Mouse (Mus musculus): ENCODE results near the gene Spock1.

The Spock1 gene

DNA sequence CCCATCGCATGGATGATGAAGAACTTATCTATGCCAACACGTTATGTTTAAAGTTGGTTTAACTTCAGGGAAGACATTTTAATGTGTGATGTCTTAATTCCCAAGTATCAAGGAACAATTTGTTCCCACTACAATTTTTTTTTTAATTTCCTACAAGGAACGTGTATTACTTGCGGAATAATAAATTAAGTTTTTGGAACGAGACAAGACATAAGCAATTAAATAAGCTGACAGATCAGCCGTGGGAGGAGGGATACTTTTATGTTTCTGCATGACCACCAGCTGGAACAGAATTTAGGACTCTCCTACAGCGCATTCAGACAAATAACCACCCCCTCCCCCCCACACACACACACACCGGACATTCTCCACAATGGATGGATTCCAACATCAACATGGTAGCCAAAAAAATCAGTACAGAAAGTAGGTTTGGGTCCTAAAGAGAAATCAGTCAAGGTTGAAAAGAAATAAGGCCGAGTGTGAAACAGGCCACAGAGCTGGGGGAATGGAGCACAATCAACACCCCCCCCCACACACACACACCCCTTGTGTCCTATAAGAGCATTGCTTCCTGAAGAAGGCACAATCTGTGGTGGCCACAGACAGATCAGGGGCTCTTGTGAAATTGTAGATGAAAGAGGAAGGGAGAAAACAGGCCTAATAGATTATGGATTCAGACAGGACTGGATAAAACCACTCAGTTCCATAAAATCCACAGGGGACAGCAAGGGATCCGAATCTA, 111.0 kb downstream of the Spock1 start:
- no peak for DNase-seq

DNA sequence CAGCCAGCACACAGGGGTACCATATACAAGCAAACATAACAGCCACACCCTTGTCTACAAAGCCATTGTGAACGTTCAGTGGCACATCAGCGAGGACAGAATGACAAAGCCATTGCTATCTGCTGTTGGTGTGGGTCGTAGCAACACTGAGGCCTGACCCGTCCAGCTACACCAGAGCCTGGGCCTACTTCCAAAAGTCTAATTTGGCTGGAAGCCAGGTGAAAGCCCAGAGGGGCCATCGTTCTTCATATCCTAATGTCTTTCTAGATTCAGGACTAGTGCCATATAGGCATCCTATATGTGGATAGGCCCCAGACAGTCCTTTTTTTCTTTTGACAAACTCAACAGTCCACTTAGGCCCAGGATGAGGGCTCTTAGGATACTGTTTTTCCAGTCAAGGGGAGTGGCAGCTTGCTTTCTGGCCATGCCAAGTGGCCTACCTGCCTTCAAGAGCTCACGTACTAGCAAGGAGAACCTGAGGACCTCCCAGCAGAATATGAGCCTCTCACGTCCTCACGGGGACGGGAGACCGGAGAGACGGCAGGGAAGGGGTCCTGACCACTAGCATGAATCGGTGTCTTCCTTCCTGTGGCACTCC, 114.4 kb downstream of the Spock1 start:
- peak; percentile 29 for DNase-seq

DNA sequence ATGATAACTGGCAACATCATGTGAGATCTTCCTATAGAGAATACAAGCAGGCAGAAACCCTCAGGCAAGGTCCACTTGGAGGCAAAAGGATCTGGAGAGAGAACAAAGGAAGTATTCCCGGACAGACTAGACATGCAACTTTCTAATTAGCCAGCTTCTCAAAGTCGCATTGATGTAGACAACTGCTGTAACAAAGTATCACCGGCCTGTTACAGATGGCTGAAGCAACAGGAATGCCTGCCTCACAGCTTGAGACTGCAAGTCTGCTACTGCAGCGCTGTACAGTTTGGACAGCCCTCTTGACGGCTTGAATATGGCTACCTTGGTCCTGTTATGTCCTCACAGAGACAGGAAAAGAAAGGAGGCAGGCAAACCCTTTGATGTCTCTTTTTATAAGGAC, 118.3 kb downstream of the Spock1 start:
- no peak for DNase-seq

DNA sequence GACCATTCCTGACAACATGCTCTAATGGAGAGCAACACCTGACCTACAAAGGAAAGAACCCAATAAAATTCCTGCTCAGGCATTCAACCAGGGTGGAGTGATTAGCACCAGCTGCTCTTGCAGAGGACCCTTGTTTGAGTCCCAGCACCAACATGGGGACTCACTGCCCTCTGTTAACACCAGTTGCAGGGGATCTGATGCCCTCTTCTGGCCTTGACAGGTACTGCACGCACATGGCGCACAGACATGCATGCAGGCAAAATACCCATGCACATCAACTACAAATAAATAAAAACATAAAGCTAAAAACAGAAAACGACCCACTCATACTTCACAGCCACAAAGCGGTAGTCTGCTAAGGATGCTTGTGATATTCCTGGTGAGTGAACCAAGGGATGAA, 119.8 kb downstream of the Spock1 start:
- DNase-seq: no peak

DNA sequence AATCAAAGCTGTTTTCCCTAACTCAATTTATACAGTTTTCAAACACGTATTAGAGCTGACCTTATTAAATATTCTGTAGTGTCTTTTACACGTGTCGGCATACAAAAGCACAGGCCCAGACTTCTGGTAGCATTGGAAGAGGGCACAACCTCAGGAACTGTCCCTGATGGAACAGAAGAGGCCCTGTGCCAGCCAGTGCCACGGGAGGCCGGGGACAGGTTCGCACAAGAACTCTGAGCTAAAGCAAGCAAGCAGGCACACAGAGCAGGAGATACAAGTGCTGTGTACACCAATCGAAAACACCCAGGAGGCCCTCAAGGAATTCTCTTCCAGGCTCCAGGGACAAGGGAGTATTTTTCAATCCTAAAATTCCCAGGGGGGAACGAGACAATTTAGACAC, 121.9 kb downstream of the Spock1 start:
- DNase-seq: no peak

DNA sequence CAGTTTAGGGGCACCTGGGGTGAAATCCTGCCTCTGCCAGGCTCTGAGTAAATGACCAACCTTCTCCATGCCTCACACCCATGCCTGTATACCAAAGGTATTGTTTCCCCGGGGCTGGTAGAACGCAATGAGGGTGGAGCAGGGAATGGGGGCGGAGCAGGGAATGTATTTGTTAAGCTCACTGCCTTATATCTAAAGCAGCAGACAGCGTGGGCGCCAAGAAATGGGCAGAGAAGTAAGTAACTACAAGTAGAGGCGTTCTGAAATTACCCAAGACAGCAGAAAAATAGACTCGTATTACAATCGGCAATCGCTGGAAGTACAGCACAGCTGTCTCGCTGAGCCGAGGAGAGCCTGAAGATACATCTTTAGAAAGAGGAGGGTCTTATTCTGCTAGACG, 125.2 kb downstream of the Spock1 start:
- no peak for DNase-seq

DNA sequence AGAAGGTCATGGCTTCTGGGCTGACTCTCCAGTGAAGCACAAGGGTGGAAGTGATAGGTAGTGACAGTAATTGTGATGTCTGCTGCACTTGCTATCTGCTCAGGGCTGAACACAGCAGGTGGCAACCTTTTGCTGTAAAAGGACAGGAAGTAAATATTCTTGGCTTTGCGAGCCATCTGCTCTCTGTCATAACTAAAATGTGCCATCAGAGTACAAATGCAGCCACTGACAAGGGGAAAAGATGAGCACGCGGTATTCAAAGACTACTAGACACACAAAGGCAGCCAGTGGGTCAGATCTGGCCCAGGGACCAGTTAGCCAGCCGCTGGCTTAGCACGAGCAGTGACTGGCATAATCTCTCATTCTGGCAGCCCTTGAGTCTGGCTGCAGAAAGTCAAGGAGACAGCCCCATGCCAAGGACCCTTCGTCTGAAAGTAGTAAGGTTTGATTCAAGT, 126.0 kb downstream of the Spock1 start:
- DNase-seq: no peak

DNA sequence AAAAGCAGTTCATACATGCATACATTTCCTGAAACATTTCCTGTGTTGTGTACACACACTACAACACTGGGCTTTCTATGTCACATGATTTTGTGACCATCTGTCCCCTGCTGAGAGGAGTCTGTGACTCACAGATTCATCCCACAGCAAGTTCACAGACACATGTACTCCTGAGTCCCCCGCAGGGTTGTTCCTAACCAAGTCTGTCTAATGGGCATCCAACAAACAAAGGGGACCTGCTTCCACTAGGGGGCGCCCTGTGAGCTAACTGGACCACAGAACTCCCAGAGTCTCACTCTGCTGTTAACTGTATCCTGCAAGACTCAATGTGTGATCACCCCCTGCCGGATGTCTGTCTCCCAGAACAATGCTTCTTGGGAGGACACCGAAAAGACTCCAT, 129.0 kb downstream of the Spock1 start:
- peak; percentile 10 for DNase-seq

DNA sequence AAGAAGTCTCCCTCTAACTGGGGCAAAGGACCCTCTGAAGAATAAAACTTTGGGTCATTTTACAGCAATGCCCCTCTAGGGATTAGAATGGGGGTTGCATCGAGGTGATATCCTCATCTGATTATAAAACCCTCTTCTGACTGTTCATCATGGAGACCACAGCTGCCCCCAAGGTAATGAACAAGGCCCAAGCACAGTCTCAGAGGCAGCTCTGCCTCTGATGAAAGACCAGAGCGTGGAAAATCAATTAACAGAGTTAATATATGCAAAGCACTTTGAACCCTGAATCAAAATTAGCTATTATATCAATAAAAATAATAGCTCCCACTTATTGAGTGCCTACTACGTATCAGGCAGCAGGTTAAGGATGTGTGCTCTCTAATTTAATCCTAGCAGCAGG, 129.6 kb downstream of the Spock1 start:
- no peak for DNase-seq

DNA sequence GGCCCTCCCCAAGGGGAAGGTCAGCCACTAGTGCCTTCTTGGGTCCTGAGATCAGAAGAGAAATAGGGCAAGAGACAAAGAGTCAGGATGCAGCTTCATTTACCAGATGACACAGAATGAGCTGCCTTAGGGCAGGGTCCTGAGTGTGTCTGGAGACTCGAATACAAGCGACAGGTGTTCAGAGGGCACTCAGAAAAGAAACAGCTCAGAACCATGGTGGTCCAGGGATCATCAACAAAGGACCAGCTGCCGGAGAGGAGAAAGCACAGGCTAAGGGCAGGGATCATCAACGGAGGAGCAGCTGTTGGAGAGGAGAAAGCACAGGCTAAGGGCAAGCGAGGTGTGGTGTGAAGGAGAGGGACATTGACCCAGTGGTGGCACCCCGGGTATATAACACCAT, 136.1 kb downstream of the Spock1 start:
- no peak for DNase-seq

DNA sequence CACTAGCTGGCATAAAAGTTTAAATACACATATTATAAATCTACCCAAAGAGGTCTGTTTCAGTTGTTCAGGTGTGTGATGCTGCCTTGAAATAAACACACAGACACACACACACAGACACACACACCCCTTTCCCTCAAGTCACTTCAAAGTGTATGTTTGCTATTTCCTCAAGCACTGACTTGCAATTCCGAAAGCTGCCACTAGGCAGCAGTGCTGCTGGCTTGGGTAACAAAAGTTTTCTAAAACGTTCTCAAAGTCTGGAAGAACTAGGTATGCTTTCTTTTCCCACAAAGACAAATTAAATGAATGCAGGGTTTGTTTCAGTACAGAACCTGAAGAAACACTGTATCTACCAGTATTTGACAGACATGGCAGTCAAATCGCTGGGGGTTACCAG, 141.4 kb downstream of the Spock1 start:
- peak; percentile 38 for DNase-seq

DNA sequence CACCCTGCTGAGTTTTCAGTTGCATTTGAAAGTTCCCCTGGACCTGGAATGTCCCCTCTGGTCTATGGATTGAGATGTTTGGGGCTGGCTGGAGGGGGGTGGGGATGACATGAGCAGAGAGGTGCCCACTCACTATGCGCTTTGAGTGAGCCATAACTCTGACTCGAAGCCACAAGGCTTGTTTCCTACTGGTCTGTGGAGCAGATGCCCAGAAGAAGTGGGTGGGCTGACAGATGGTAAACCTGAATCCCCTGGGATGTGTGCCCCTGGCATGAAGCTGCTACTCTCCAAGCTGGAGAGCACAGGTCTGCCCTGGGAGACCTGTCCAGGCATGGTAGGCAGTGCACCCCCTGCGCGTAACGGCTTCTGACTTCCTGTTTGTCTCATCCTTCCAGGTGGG, 147.0 kb downstream of the Spock1 start:
- DNase-seq: no peak

DNA sequence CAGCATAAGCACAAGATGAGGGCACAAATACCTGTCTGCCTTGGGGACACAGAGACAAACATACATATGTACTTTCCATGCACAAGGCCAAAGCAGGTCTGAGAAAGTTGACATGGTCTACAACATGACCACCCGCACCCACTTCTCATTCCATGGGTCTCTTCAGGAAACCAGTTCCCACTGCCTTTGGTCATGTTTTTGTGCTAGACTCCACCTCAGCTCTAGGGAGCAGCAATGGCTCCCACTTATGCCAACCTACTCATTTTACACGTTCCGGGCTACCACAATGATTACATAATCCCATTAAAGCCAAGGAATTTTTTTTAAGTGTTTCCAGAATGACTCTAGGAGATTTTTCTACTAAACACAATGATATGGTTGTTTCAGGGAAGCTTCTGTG, 147.5 kb downstream of the Spock1 start:
- DNase-seq: no peak

DNA sequence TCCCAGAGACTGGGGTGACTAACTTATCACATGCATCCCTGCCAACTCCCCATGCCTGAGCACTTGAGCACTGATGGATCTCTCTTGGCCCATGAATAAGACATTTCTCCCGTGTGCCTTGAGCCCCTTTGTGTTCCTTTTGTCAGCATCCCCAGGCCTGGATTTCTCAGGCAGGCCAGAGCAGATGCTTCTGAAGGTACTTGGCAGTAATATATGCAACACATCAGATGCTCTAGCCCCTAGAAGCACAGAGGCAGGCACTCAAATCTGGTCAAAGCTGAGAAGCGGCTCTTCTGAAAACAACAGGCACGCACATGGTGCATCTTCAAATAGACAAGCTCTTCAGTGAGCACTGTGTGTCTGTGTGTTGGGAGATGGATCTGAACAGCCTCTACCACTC, 151.8 kb downstream of the Spock1 start:
- DNase-seq: no peak

DNA sequence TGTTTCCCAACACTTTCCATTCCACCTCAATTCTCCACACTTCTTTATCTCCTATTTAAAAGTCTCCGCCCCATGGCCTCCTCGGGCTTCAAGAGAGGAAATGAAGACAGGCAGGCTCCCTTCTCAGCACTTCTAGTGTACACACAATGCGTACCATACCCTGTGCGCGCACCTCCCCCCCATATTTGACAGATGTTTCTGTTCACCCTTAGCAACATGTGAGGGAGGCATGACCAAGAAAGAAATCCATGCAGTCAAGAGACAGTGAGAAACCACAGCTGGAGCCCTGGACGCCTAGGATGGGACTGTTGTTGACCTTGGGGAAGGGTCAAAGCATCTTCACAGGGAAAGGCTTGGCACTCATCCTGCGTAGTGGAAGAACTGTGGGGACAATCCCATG, 157.3 kb downstream of the Spock1 start:
- DNase-seq: peak; percentile 12

DNA sequence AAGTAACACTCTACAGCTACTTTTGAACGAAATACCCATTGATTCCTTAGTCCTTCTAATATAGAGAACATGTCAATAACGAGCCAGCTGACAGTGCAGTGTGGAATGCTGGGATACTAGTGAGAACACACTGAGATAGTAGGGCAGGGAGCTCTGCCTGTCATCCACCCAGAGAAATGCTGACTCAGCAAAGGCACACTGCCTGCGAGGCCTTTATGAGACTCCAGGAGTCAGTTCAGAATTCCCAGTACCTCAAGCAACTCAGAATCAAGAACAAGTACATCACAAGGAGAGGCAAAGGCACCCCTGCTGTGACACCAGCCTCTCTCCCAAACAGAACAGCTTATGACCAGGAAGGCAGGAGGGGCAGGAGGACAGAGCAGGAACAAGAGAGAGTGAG, 163.5 kb downstream of the Spock1 start:
- no peak for DNase-seq

DNA sequence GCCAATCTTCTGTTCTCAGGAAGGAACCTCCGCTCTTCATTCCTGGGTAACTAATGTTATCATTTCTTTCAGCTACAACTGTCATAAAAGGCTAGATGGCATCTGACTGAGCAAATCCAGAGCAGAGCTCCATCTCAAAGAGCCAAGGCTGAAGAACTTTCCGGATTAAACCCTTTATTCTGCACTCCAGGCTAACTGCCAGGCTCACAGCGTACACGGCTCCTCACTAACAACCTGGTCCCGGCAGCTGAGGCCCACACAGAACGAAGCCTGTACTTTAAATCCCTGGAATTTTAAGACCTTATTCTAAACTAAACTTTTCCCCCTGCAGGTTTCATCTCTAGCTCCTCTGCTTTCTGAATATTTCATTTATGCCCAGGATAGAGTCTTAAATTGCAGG, 166.9 kb downstream of the Spock1 start:
- no peak for DNase-seq

DNA sequence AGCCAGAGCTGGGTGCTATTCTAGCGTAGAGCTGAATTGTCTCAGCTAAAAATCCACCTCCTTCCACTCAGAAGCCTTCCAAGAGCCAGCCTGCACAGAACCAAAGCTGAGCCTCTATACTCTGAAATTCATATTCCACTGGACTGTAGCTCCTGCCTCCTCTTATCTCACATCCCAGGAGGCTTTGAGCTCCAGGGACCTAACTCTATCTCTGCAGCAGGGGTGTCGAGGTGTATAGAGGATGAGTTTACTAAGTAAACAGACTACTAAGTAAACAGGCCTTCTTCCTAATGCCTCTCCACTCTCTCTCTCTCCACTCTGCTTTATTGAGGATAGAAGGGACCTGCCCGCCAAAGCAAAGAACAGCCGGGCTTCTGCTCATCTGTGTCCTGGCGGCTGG, 167.7 kb downstream of the Spock1 start:
- no peak for DNase-seq

DNA sequence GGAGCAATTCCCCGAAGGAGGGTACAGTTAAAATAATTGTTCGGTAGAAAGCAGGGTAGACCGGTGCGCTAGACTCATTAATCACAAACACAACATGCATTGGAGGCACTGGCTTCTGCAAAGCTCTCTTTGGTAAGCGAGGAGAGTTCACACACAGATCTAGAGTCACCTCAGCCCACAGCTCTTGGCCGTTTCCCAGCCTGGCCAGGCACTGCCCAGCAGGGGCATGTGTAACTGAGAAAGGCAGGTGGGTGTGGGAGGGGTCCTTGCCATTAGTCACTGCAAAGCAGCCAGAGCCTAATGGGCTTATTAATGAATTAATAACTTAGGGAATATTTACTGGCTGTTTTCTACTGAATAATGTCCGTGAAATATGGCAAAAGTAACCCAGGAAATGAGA, 172.1 kb downstream of the Spock1 start:
- DNase-seq: no peak

DNA sequence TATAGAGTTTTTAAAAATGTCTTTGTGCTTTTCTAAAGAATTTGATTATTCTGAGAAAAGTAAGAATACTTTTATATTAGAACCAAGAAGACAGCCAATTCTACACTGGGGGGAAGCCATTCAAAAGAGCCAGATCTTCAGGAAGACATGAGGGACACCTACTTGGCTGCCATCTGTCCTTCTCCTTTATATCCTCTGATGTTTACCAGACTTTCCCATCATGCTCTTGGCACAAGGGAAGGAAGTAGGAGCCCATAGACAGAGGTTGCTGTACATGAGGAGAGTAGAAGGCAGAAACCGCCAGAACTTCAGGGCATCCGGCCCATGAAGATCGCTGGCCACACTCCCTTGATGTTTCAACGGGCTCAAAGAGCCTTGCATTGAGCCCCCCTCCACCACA, 173.6 kb downstream of the Spock1 start:
- no peak for DNase-seq

DNA sequence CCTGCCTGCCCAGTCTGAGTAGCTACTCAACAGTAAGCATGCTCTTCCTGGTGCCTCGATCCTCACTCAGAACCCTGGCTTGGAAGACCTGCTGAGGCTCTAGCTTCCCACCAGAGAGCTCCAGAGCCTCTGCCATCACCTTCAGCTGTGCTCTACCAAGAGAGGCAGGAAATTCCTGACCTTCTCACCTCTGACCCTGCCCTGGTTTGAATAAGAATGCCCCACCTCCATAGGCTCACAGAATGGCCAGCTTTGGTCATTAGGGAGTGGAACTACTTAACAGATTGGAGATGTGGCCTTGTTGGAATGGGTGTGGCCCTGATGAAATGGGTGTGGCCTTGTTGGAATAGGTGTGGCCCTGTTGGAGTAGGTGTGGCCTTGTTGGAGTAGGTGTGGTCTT, 174.6 kb downstream of the Spock1 start:
- no peak for DNase-seq

DNA sequence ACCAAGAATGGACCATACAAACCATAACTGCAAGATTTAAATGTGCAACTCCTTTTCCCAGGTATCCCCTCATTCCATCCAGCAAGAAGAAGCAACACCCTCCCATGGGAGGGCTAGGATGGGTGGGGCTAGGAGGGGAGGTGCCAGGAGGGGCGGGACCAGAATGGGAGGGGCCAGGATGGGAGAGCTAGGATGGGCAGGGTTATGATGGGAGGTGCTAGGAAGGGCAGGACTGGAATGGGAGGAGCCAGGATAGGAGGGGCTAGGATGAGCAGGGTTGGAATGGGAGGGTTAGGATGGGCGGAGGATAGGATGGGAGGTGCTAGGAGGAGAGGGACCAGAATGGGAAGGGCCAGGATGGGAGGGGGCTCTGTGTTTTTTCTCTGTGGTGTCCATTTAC, 175.9 kb downstream of the Spock1 start:
- DNase-seq: no peak

DNA sequence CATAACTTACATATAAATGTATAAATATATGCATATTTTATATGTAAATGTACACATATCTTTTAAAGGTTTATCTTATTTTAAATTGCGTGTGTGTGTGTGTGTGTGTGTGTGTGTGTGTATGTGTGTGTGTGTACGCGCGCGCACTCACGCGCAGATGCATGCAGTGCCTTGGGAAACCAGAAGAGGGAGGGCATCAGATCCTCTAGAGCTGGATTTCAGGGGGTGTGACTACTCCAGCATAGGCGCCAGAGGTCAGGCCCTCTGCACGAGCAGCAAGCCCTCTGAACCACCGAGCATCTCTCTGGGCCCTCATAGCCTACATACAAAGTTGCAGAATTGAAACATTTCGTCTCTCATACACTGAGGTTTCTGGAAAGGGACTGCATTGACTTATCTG, 180.4 kb downstream of the Spock1 start:
- DNase-seq: no peak

DNA sequence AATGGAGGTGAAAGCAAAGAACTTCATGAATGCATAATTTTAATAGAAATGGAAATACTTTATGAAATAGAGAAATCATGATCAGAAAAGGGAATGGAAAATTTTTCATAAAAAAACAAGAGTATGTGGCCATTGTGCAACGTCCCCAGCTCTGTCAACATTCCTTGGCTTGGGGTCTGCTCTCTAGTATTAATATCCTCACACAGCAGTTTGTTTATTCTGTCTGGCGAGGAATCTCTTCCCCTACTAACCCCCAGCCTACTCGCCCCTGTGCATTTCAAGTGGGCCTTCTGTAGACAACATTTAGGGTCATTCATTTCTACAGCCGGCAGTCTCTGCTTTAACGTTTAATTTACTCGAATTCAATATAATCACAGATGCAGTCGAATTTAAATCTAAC, 181.5 kb downstream of the Spock1 start:
- DNase-seq: peak; percentile 22

DNA sequence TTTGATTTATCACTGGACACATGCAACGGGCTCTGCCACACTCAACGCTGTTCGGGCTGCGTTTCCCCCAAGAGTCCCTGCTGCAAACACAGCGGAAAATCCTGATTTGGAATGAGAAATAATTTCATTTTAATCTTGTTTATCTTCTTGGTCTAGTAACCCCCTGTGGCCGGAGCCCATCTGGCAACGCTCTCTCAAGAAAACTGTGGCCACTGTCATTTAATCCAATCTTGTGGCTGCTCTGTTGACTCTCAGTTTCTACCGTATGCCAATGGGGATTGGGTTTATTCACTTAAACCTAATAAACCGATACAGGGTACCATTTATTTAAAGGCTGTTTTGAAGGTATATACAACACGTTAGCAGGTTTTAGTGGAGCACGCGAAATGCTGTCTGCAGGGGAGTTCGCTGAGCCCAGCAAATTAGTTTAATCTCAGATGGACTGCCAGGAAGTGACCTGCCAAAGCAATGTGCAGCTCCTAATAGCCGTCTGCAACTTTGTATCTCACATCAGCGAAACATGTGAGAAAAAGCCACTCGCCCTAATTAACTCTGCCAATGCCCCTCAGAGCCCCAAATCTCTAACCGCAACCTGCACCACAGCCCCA, 185.7 kb downstream of the Spock1 start:
- no peak for DNase-seq
